Mouse (Mus musculus) cerebellum, adult 11 months (tissue): ENCODE measurements around the gene Kcnh1.

ENCODE experiments used
- DNase-seq: peaks from one replicate; pipeline ENCODE4 v3.0.0; 2022

Gene Kcnh1

GRCm38 (mm10) chr1:192473134-192473533, 282.6 kb downstream of the Kcnh1 start:
- no peak for DNase-seq

- DNase-seq, result no peak
Measured at GRCm38 (mm10) chr1:192476704-192477103, 286.1 kb downstream of the Kcnh1 start.

DNA sequence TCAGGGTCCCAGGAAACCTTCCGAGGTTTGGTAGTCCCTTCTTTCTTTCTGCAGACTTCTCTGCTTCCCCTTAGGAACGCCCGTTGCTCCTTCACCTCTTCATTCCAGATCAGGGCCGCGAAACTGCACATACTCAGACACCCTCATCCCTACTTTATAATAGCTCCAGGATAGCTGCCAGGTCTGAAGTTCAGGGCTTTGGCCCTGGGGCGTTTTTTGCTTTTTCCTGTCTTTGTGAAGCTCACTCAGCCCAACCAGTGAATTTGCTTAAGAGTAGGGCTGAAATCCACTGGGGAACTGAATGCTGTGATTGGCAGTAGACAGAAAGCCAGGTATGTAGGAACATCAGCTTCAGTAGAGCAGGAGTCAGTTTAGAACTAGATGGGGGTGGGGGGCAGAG, 287.0 kb downstream of the Kcnh1 start:
- no peak for DNase-seq

DNA sequence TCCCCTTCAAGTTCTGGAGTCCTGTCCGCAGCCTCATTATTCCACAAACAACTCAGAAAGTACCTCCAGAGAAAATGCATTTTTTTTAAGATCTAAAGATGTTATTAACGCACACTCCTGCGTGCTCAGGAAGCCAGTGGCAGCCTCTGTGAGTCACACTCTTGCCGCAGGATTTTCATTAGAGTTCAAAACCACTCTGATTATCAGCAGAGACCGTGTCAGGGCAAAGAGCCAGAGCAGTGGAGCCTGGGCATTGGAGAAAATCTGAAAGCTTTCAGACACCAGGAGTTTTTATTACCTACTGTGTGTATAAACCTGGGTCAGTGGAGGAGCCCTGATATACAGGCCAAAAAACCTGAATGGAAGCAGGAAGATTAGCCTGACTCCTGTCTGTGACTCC, 287.6 kb downstream of the Kcnh1 start:
- no peak for DNase-seq

- DNase-seq, result no peak
Measured at GRCm38 (mm10) chr1:192480072-192480784, 289.7 kb downstream of the Kcnh1 start.

- no peak for DNase-seq
Measured at GRCm38 (mm10) chr1:192481446-192481845, 290.9 kb downstream of the Kcnh1 start.

- DNase-seq, result no peak
Measured at GRCm38 (mm10) chr1:192485030-192485429, 294.5 kb downstream of the Kcnh1 start.

DNA sequence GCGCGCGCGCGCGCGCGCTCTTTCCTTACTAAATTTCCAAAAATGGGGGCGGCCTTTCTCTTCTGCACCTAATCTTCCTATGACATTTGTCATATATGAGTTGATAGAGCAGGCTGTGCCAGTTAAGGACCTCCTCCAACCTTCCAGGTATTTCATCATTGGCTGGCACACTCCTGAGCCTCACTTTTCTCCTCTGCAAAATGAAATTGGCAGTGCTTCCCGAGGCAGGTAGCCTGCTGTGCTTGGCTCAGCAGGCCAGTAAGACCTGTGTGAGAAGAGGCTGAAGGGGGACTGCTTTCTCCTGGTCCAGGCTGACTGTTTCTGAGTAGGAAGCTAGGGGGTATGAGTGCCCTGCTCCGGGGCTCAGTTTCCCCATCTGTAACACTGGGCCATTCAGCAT, 297.0 kb downstream of the Kcnh1 start:
- peak; percentile 62 for DNase-seq

GRCm38 (mm10) chr1:192489908-192490825, 299.6 kb downstream of the Kcnh1 start:
- DNase-seq, result no peak

- no peak for DNase-seq
Measured at GRCm38 (mm10) chr1:192497505-192497904, 306.9 kb downstream of the Kcnh1 start.

- DNase-seq, result no peak
Measured at GRCm38 (mm10) chr1:192502016-192502415, 311.4 kb downstream of the Kcnh1 start.

- no peak for DNase-seq
Measured at GRCm38 (mm10) chr1:192502835-192503234, 312.3 kb downstream of the Kcnh1 start.

DNA sequence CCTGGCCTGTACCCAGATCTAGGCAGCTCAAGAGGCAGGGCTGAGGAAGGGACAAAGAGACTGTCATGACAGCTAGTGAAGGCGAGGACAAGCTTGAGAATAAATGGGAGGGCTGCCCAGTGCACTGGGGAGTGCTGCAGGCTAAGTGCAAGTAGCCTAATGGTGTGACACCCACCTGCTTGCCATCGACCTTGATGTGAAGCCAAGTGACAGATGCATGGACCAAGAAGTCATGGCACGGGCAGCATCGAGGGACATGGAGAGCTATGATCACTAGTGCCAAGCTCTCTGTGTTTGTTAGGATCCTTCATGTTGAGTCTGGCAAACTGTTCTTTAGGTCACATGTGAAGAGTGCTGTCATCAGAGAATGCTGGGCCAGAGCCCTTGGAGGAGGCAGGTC, 313.1 kb downstream of the Kcnh1 start:
- peak; percentile 29 for DNase-seq

DNA sequence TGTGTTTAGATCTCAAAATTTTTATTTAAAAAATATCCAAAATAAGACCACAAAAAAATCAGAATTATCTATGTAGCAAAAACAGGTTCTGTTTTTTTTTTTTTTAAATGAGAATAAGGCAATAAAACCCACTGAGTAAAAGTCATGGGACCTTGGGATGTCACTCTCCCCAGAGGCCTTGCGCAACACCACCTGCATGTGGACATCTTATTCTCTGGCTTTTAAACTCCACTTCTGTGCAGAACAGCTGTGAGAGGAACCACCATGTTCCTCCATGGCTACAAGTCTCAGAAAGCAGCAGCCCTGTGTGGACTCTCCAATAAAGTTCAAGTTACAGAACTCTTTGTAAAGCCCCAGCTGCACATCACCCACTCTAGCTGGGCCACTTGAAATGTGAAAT, 322.2 kb downstream of the Kcnh1 start:
- DNase-seq, result no peak

DNA sequence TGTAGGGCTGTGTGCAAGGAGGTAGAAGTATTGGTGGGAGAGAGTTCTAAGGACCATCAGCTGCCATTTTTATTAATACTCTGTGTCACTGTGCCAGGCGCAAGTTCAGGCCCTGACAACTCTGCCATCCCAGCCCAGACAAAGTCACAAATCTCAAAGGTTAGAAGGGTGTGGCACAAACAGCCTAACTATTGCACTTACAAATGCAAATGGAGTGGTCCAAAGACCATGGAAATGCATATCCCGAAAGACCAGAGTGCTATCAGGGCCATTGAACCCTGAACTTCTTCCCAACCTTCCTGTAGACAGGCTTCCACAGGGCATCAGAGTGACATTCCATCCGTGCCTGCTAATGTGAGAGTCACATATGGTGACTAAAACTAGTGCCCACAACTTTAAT, 324.8 kb downstream of the Kcnh1 start:
- no peak for DNase-seq

GRCm38 (mm10) chr1:192519713-192520112, 329.1 kb downstream of the Kcnh1 start:
- no peak for DNase-seq

- DNase-seq, result no peak
Measured at GRCm38 (mm10) chr1:192520836-192521435, 330.4 kb downstream of the Kcnh1 start.

GRCm38 (mm10) chr1:192522376-192523178, 332.0 kb downstream of the Kcnh1 start:
- DNase-seq, result no peak

- no peak for DNase-seq
Measured at GRCm38 (mm10) chr1:192525711-192526350, 335.3 kb downstream of the Kcnh1 start.

DNA sequence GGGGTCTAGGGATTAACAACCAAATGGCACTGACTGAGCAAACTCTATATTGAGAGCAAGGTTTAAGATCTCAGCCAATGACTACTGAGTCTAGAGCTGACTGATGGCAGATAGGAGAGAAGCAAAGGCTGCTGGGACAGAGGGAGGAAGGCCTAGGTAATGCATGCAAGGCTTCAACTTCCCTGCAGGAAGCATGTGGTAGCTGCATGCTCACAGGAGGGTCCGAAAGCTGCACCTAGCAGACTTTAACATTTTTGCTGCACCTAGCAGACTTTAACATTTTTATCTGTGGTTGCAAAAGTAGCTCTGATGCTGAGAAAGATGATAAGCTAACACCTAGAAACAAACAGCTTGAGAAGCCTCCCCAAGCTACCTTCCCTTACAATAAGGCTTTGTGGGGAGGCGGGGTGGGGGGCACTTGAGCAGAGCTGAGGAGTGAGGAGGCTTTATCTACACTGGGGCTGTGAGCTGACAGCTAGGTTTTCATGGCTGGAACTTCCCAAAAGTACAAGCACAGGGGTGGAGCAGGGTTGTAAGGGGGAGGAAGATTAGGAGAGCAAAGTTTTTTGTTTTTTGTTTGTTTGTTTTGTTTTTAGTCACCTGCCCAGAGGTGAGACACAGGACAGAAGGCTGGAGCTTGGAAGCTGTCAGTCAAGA, 341.0 kb downstream of the Kcnh1 start:
- no peak for DNase-seq

GRCm38 (mm10) chr1:192532212-192532611, 341.6 kb downstream of the Kcnh1 start:
- no peak for DNase-seq

DNA sequence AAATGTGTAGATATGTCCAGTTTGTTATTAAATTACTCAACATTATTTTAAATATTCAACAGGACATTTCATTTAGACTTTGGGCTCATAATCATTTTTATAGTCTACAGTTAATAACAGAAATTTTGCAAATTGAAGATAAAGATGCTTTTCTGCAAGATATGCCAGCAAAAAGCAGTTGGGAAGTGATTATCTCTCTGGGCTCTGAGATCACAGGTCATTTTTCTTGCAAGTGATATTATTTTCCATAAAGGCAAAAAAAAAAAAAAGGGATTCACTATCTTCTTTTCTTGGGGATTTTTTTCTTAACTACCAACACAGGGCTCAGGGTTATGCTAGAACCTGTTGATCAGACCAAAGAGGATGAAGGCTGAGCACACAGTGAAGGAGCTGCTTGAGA, 342.4 kb downstream of the Kcnh1 start:
- no peak for DNase-seq
